Mouse (Mus musculus): ENCODE measurements at regions not wholly inside any gene's neighbourhood (a gene's known extent, or its start where the extent isn't known, plus 50 kb on each side); places are given as distances from the start of the nearest gene placed in this dataset.

DNA sequence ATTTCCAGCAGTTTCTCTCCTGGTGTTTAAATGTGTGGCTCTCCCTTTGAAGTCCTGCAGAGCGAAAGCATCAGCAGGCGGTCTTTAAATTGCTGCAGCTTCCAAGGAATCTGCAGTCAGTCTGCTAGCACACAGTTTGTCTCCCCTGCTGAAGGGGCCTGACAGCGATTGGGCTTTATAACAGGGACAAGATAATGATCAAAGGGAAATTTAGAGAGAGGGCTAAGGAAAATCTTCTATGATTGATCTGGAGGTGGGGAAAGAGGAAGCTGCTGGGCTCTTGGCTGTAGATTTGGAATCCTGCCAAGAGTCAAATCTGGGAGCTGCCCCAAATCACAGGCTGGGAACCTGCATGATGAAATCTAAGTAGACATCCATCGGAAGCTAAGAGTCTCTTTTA lies 1348.8 kb downstream of the Gsdmc2 start:
- no peaks in the 10 kb centered on the region for H3K9me3 ChIP-seq (replicated peaks; ENCODE audit: insufficient read depth, low read length)
- H3K4me3 ChIP-seq (ENCODE audit: control insufficient read depth in 1 of 2, insufficient read depth in 1 of 2, low read depth in 2 of 2, low read length in 2 of 2) = no peak overlapping the region
- no peaks in the 10 kb centered on the region for H3K4me1 ChIP-seq (ENCODE audit: control insufficient read depth in 1 of 2, insufficient read depth in 2 of 2, low read length in 2 of 2)
- H3K27me3 ChIP-seq (ENCODE audit: control insufficient read depth in 1 of 2, insufficient read depth in 2 of 2, low read length in 2 of 2) = no peaks in the 10 kb centered on the region
- no peak overlapping the region for H3K27ac ChIP-seq (ENCODE audit: control insufficient read depth, low read depth, low read length)
- no peak overlapping the region for H3K9ac ChIP-seq (ENCODE audit: control insufficient read depth, low read depth, low read length, poor library complexity, severe bottlenecking)
- TF ChIP-seq POLR2AphosphoS5 (IDR thresholded peaks at IDR 0.05; ENCODE audit: borderline replicate concordance, low read depth, low read length) = no peak
- TF ChIP-seq RCOR1 (IDR thresholded peaks at IDR 0.05; ENCODE audit: low read depth, low read length) = peak; percentile 90
- peak; percentile 31 for DNase-seq (ENCODE audit: low read depth, low spot score)
- no peaks in the 10 kb centered on the region for H3K36me3 ChIP-seq (ENCODE audit: control insufficient read depth in 1 of 2, insufficient read depth in 2 of 2, low read length in 2 of 2)
- H3K79me2 ChIP-seq (ENCODE audit: control insufficient read depth, insufficient read depth, low read length, poor library complexity) = no peaks in the 10 kb centered on the region

DNA sequence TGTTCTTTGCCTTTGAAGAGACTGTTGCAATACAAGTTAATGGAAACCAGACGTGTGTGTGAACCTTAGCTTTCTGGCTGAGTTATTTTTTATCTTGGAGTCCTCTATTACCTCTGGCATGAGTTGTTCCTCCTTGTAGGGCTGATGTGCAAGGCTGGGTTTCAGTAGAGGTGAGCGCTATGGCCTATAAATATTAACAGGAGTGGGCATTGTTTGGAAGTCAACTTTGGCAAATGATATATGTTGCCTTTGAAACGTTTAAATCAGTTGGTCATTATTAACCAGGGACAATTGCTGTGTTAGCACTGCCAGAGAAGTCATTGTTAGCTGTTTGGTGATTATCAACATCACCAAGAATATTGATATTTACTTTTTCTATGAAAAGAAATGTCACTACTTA lies 1352.6 kb downstream of the Gsdmc2 start:
- no peak for DNase-seq (ENCODE audit: low read depth, low spot score)
- no peaks in the 10 kb centered on the region for H3K79me2 ChIP-seq (ENCODE audit: control insufficient read depth, insufficient read depth, low read length, poor library complexity)

DNA sequence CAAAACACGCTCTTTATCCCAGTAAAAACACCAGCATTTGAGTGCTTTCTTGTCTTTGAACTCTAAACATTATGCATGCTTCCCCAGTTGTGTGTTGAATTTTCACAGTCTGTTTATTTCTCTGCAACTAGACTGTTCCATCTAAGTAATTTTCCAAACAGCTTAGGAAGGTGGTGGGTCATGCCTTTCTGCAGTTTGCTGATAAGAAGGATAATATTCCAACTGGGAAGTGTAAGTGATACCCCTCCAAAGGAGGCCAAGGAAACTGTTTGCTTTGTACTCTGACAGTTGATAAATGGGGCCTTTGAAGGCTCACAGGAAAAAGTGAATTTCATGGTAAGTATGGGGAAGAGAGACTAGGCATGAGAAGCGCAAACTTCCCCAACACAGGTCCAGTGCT lies 1354.4 kb downstream of the Gsdmc2 start:
- DNase-seq (ENCODE audit: low read depth, low spot score) = no peak
- no peak overlapping the region for H3K4me3 ChIP-seq (ENCODE audit: control insufficient read depth in 1 of 2, insufficient read depth in 1 of 2, low read depth in 2 of 2, low read length in 2 of 2)
- no peak overlapping the region for H3K27ac ChIP-seq (ENCODE audit: control insufficient read depth, low read depth, low read length)
- no peak overlapping the region for H3K9ac ChIP-seq (ENCODE audit: control insufficient read depth, low read depth, low read length, poor library complexity, severe bottlenecking)
- no peaks in the 10 kb centered on the region for H3K4me1 ChIP-seq (ENCODE audit: control insufficient read depth in 1 of 2, insufficient read depth in 2 of 2, low read length in 2 of 2)
- H3K79me2 ChIP-seq (ENCODE audit: control insufficient read depth, insufficient read depth, low read length, poor library complexity) = no peaks in the 10 kb centered on the region
- no peaks in the 10 kb centered on the region; a peak in 1 of 4 replicates for H3K27me3 ChIP-seq (ENCODE audit: control insufficient read depth in 1 of 2, insufficient read depth in 2 of 2, low read length in 2 of 2)
- H3K9me3 ChIP-seq (replicated peaks; ENCODE audit: insufficient read depth, low read length) = no peaks in the 10 kb centered on the region
- TF ChIP-seq TBP (IDR thresholded peaks at IDR 0.05; ENCODE audit: low read depth, low read length) = no peak
- TF ChIP-seq SIN3A (IDR thresholded peaks at IDR 0.05; ENCODE audit: low read length) = no peak
- no peak for TF ChIP-seq NELFE (IDR thresholded peaks at IDR 0.05; ENCODE audit: low read depth, low read length)
- TF ChIP-seq JUND (IDR thresholded peaks at IDR 0.05; ENCODE audit: low read depth, low read length) = no peak
- TF ChIP-seq USF2 (IDR thresholded peaks at IDR 0.05; ENCODE audit: borderline replicate concordance in 1 of 2, insufficient read depth in 1 of 2, low read depth in 1 of 2, low read length in 2 of 2) = no peak
- no peak for TF ChIP-seq ELF1 (IDR thresholded peaks at IDR 0.05; ENCODE audit: low read depth, low read length)
- no peak for TF ChIP-seq MXI1 (IDR thresholded peaks at IDR 0.05; ENCODE audit: low read depth, low read length)
- TF ChIP-seq TCF12 (IDR thresholded peaks at IDR 0.05; ENCODE audit: low read depth, low read length) = no peak
- H3K36me3 ChIP-seq (ENCODE audit: control insufficient read depth in 1 of 2, insufficient read depth in 2 of 2, low read length in 2 of 2) = no peaks in the 10 kb centered on the region

More for the DNA sequence above, 1352.6 kb downstream of the Gsdmc2 start:
- no peaks in the 10 kb centered on the region; a peak in 1 of 4 replicates for H3K27me3 ChIP-seq (ENCODE audit: control insufficient read depth in 1 of 2, insufficient read depth in 2 of 2, low read length in 2 of 2)
- H3K4me3 ChIP-seq (ENCODE audit: control insufficient read depth in 1 of 2, insufficient read depth in 1 of 2, low read depth in 2 of 2, low read length in 2 of 2) = no peak overlapping the region
- no peaks in the 10 kb centered on the region for H3K36me3 ChIP-seq (ENCODE audit: control insufficient read depth in 1 of 2, insufficient read depth in 2 of 2, low read length in 2 of 2)
- H3K27ac ChIP-seq (ENCODE audit: control insufficient read depth, low read depth, low read length) = no peak overlapping the region
- no peak for TF ChIP-seq ZKSCAN1 (IDR thresholded peaks at IDR 0.05; ENCODE audit: low read depth, low read length)
- TF ChIP-seq TCF12 (IDR thresholded peaks at IDR 0.05; ENCODE audit: low read depth, low read length) = no peak
- no peak for TF ChIP-seq BHLHE40 (IDR thresholded peaks at IDR 0.05; ENCODE audit: borderline replicate concordance, low read depth, low read length)
- TF ChIP-seq CHD2 (IDR thresholded peaks at IDR 0.05; ENCODE audit: low read length) = no peak
- no peak for TF ChIP-seq SIN3A (IDR thresholded peaks at IDR 0.05; ENCODE audit: low read length)
- TF ChIP-seq MYC (IDR thresholded peaks at IDR 0.05; ENCODE audit: low read depth, low read length) = no peak
- no peak for TF ChIP-seq GATA1 (IDR thresholded peaks at IDR 0.05; ENCODE audit: low read depth, low read length)
- TF ChIP-seq RCOR1 (IDR thresholded peaks at IDR 0.05; ENCODE audit: low read depth, low read length) = no peak
- TF ChIP-seq MXI1 (IDR thresholded peaks at IDR 0.05; ENCODE audit: low read depth, low read length) = no peak
- TF ChIP-seq E2F4 (IDR thresholded peaks at IDR 0.05; ENCODE audit: borderline replicate concordance, low read depth, low read length) = no peak
- TF ChIP-seq KAT2A (conservative IDR thresholded peaks at IDR 0.05; ENCODE audit: low read depth, low read length) = no peak
- TF ChIP-seq ZNF384 (IDR thresholded peaks at IDR 0.05; ENCODE audit: low read depth, low read length) = no peak
- TF ChIP-seq JUND (IDR thresholded peaks at IDR 0.05; ENCODE audit: low read depth, low read length) = no peak
- no peaks in the 10 kb centered on the region for H3K4me1 ChIP-seq (ENCODE audit: control insufficient read depth in 1 of 2, insufficient read depth in 2 of 2, low read length in 2 of 2)
- H3K9me3 ChIP-seq (replicated peaks; ENCODE audit: insufficient read depth, low read length) = no peaks in the 10 kb centered on the region
- no peak overlapping the region for H3K9ac ChIP-seq (ENCODE audit: control insufficient read depth, low read depth, low read length, poor library complexity, severe bottlenecking)
